Mouse (Mus musculus): ENCODE results near the gene Rflnb. TPM values are rescaled to one million over a fixed set of nuclear protein-coding genes. Genes with fewer than 3 reads are reported as not detected.

Rflnb gene
- polyA plus RNA-seq, 1 experiment: 15.7 TPM

DNA sequence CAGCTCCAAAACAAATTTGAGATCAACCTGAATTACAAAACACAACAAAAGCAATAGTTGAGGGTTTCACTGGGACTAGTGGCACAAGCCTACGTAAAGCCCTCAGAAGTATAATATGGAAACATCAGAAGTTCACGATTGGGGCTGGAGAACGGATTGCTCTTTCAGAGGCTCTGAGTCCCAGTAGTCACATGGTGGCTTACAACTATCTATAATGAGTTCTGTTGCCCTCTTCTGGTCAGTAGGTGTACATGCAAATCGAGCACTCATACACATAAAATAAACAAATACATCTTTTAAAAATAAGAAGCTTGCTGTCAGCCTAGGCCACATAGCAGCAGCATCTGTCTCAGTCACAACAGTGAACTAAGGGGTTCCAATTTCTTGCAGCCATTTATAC lies 44.4 kb downstream of the Rflnb start:
- TF ChIP-seq POLR2A (IDR thresholded peaks at IDR 0.05; ENCODE audit: borderline replicate concordance, insufficient read depth, low read length) (no peak), CTCF (IDR thresholded peaks at IDR 0.05; ENCODE audit: borderline replicate concordance, insufficient read depth, low read depth, low read length) (no peak)
- H3K27ac ChIP-seq (ENCODE audit: insufficient read depth, low read length): no peak overlapping the region
- H3K4me3 ChIP-seq (replicated peaks; ENCODE audit: insufficient read depth, low read depth, low read length): no peak overlapping the region
- DNase-seq: no peak
- no peaks in the 10 kb centered on the region for H3K27me3 ChIP-seq (ENCODE audit: control insufficient read depth, insufficient read depth, low read length)
- 64% methylated on average over 4 of the region's 4 CpGs for WGBS
- no peaks in the 10 kb centered on the region for H3K4me1 ChIP-seq (ENCODE audit: control insufficient read depth, insufficient read depth, low read length)

DNA sequence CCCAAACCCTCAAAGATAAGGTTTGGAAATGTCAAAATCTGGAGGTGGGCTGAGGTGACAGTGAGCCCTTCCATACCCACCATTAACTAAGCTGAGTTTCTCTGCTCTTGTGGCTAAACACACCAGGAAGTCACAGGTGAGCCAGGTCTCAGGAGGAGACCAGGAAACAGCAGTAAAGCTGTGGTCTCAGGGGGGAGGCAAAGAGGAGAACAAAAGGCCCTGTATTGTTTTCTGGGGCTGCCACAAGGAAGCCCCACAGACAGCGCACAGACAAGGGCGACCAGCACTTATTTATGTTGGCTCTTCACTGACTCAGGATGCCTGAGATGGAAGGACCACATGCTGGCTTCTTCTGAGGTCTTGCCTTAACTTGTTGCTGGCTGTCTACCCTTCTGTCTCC lies 47.2 kb downstream of the Rflnb start:
- no peak for DNase-seq
- H3K27ac ChIP-seq (ENCODE audit: insufficient read depth, low read length): no peak overlapping the region
- 54% methylated on average over 2 of the region's 2 CpGs for WGBS
- no peaks in the 10 kb centered on the region for H3K27me3 ChIP-seq (ENCODE audit: control insufficient read depth, insufficient read depth, low read length)
- no peak overlapping the region for H3K4me3 ChIP-seq (replicated peaks; ENCODE audit: insufficient read depth, low read depth, low read length)
- no peaks in the 10 kb centered on the region for H3K4me1 ChIP-seq (ENCODE audit: control insufficient read depth, insufficient read depth, low read length)
- TF ChIP-seq POLR2A (IDR thresholded peaks at IDR 0.05; ENCODE audit: borderline replicate concordance, insufficient read depth, low read length) (no peak), CTCF (IDR thresholded peaks at IDR 0.05; ENCODE audit: borderline replicate concordance, insufficient read depth, low read depth, low read length) (no peak)

DNA sequence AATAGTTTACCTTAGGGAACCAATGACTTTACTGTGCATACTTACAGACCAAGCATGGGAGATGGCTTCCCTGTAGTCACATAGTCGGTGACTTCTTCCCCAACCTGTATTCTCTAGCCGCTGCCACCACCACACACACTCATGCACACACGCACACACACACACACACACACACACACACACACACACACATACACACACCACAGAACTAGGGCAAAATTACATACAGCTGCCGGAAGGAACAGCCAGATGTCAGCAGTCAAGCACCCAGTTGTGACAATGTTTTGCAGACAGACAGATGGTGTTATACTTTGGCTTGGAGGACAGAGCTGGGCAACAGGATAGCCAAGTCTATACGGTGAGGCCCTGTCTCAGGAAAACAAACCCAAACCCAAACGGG lies 49.5 kb downstream of the Rflnb start:
- no peak overlapping the region for H3K27ac ChIP-seq (ENCODE audit: insufficient read depth, low read length)
- no peak for DNase-seq
- no peak overlapping the region for H3K4me3 ChIP-seq (replicated peaks; ENCODE audit: insufficient read depth, low read depth, low read length)
- 0 out of 2 replicates have a peak, but pooled peaks cover 2% of the 10 kb centered on the region for H3K4me1 ChIP-seq (ENCODE audit: control insufficient read depth, insufficient read depth, low read length)
- TF ChIP-seq POLR2A (IDR thresholded peaks at IDR 0.05; ENCODE audit: borderline replicate concordance, insufficient read depth, low read length): no peak
- no peak for TF ChIP-seq CTCF (IDR thresholded peaks at IDR 0.05; ENCODE audit: borderline replicate concordance, insufficient read depth, low read depth, low read length)
- H3K27me3 ChIP-seq (ENCODE audit: control insufficient read depth, insufficient read depth, low read length): no peaks in the 10 kb centered on the region
- WGBS: 83% methylated on average over 6 of the region's 6 CpGs

DNA sequence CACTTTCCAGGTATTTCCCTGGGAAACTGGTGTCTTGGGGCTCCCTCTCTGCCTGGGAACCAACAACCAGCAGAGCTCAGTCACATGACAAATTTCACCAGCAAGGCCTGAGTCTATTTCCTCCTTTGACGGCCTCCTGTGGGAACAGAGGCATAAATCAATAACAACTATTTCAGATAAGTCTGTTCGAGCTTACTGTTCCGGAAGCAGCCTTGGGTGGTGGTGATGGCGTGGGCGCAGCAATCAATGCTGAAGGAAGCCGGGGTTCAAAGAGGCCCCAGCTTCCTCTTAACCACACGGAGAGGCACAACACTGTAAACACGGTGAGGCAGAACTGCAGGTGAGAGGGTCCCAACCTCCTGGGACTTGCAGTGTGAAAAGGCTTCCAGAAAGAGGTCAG lies 50.8 kb downstream of the Rflnb start:
- DNase-seq: no peak
- WGBS: 84% methylated on average over 8 of the region's 8 CpGs
- Histone ChIP-seq H3K4me3 (replicated peaks; ENCODE audit: insufficient read depth, low read depth, low read length) (no peak overlapping the region), H3K4me1 (ENCODE audit: control insufficient read depth, insufficient read depth, low read length) (0 out of 2 replicates have a peak, but pooled peaks cover 2% of the 10 kb centered on the region), H3K27ac (ENCODE audit: insufficient read depth, low read length) (no peak overlapping the region), H3K27me3 (ENCODE audit: control insufficient read depth, insufficient read depth, low read length) (no peaks in the 10 kb centered on the region)
- TF ChIP-seq POLR2A (IDR thresholded peaks at IDR 0.05; ENCODE audit: borderline replicate concordance, insufficient read depth, low read length): no peak
- no peak for TF ChIP-seq CTCF (IDR thresholded peaks at IDR 0.05; ENCODE audit: borderline replicate concordance, insufficient read depth, low read depth, low read length)

DNA sequence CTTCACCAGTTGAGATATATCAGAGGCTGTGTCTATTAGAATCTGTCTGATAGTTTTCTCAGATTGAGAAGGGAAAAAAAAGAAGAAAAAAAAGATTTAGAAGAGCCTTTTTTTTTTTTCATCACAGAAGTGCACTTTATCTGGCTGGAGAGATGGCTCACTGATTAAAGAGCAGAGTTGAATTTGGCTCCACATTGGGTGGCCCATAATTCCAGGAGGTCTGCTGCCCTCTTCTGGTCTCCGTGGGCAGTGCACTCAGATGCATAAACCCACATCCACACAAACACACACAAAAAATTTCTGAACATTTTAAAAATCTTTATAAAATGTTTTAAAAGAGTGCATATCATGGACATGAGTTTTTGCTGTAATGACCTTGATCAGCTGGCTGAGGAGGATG lies 53.6 kb downstream of the Rflnb start:
- peak; percentile 35; the same call in 1 of the 2 replicates for TF ChIP-seq CTCF (IDR thresholded peaks at IDR 0.05; ENCODE audit: borderline replicate concordance, insufficient read depth, low read depth, low read length)
- no peak for TF ChIP-seq POLR2A (IDR thresholded peaks at IDR 0.05; ENCODE audit: borderline replicate concordance, insufficient read depth, low read length)
- H3K4me3 ChIP-seq (replicated peaks; ENCODE audit: insufficient read depth, low read depth, low read length): no peak overlapping the region
- no peak for DNase-seq
- H3K4me1 ChIP-seq (ENCODE audit: control insufficient read depth, insufficient read depth, low read length): 0 out of 2 replicates have a peak, but pooled peaks cover 2% of the 10 kb centered on the region
- WGBS: 73% methylated on average over 1 of the region's 1 CpGs
- H3K27me3 ChIP-seq (ENCODE audit: control insufficient read depth, insufficient read depth, low read length): no peaks in the 10 kb centered on the region
- no peak overlapping the region for H3K27ac ChIP-seq (ENCODE audit: insufficient read depth, low read length)

DNA sequence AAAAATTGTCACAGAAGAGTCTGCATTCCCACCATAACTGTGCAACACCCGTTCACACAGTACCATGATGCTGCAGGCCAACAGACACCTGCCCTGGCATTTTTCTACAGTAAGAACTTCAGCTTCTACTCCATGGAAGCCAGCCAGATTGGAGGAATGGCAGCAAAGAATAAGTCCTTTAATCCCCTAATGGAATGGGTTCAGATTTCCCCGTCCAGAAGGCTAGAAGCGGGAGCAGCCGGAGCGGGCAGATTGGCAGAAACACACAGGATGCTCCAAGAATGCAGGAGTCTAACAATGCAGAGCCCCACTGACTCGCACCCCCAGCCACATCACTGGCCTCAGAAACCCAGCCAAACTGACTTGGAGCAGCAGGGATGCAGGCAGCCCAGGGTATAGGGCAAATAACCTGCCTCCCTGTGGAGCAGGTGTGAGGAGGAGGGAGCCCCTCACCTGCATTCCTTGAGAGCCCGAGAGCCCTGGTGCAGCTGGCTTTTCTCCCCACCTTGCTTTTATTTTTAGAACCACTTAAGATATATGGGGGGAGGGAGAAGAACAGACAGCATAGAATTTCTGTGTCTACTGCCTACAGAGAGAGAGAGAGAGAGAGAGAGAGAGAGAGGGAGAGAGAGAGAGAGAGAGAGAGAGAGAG lies 54.5 kb downstream of the Rflnb start:
- TF ChIP-seq CTCF (IDR thresholded peaks at IDR 0.05; ENCODE audit: borderline replicate concordance, insufficient read depth, low read depth, low read length) (no peak), POLR2A (IDR thresholded peaks at IDR 0.05; ENCODE audit: borderline replicate concordance, insufficient read depth, low read length) (no peak)
- no peak overlapping the region for H3K4me3 ChIP-seq (replicated peaks; ENCODE audit: insufficient read depth, low read depth, low read length)
- 14% methylated on average over 7 of the region's 7 CpGs for WGBS
- H3K27ac ChIP-seq (ENCODE audit: insufficient read depth, low read length): no peak overlapping the region
- H3K4me1 ChIP-seq (ENCODE audit: control insufficient read depth, insufficient read depth, low read length): 0 out of 2 replicates have a peak, but pooled peaks cover 2% of the 10 kb centered on the region
- H3K27me3 ChIP-seq (ENCODE audit: control insufficient read depth, insufficient read depth, low read length): no peaks in the 10 kb centered on the region
- DNase-seq: peak in 1 of 2 experiments; percentile 25

DNA sequence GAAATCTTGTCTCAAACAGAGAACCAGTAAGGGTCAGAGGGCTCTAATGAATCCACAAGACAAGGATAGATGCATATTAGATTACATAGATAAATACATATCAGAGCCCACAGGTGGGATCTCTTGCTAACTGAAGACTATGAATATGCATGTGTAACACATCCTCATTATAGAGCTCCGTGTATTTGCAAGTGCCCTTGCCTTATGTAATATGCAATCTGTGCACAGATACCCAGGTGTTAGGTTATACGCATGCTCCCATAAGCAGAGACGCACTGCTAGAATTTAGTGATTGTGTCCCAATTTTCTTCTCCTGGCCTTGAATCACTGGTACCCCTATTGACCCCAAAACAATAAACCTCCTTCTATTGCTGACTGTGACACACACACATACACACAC lies 55.4 kb downstream of the Rflnb start:
- no peak for DNase-seq
- Histone ChIP-seq H3K4me1 (ENCODE audit: control insufficient read depth, insufficient read depth, low read length) (0 out of 2 replicates have a peak, but pooled peaks cover 2% of the 10 kb centered on the region), H3K27ac (ENCODE audit: insufficient read depth, low read length) (no peak overlapping the region), H3K27me3 (ENCODE audit: control insufficient read depth, insufficient read depth, low read length) (no peaks in the 10 kb centered on the region), H3K4me3 (replicated peaks; ENCODE audit: insufficient read depth, low read depth, low read length) (no peak overlapping the region)
- 80% methylated on average over 3 of the region's 3 CpGs for WGBS
- TF ChIP-seq POLR2A (IDR thresholded peaks at IDR 0.05; ENCODE audit: borderline replicate concordance, insufficient read depth, low read length) (no peak), CTCF (IDR thresholded peaks at IDR 0.05; ENCODE audit: borderline replicate concordance, insufficient read depth, low read depth, low read length) (no peak)

DNA sequence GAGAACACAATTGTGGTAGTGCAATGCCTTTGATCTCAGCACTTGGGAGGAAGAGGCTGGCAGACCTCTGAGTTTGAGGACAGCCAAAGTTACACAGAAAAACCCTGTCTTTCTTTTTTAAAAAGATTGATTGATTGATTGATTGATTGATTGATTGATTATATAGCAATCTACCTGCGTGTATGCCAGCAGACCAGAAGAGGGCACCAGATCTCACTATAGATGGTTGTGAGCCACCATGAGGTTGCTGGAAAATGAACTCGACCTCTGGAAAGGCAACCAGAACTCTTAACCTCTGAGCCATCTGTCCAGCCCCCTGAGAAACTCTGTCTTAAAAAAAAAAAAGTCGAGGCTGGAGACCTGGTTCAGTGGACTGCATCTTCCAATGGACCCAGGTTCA lies 57.0 kb downstream of the Rflnb start:
- 23% methylated on average over 3 of the region's 3 CpGs for WGBS
- no peak for DNase-seq
- no peaks in the 10 kb centered on the region for H3K27me3 ChIP-seq (ENCODE audit: control insufficient read depth, insufficient read depth, low read length)

More for the DNA sequence above, 57.0 kb downstream of the Rflnb start:
- H3K4me1 ChIP-seq (ENCODE audit: control insufficient read depth, insufficient read depth, low read length): peaks cover 7% of the 10 kb centered on the region; the same call in 1 of the 2 replicates
- no peak overlapping the region for H3K4me3 ChIP-seq (replicated peaks; ENCODE audit: insufficient read depth, low read depth, low read length)
- no peak overlapping the region for H3K27ac ChIP-seq (ENCODE audit: insufficient read depth, low read length)
- TF ChIP-seq POLR2A (IDR thresholded peaks at IDR 0.05; ENCODE audit: borderline replicate concordance, insufficient read depth, low read length) (no peak), CTCF (IDR thresholded peaks at IDR 0.05; ENCODE audit: borderline replicate concordance, insufficient read depth, low read depth, low read length) (peak; percentile 10; the same call in 1 of the 2 replicates)

Other genes starting within 250 kb of the Rflnb start
- gene Doc2b, start 231.7 kb downstream of the Rflnb start, polyA plus RNA-seq (2012; rRNA removed): 32.1 and 36.7 TPM in 2 replicates
- gene Rph3al, start 89.4 kb downstream of the Rflnb start, polyA plus RNA-seq (2012; rRNA removed): 3.6 and 4.7 TPM in 2 replicates
- gene 1700016K19Rik, start 27.9 kb downstream of the Rflnb start, polyA plus RNA-seq (2012; rRNA removed): 1.1 and 1.5 TPM in 2 replicates
- 64.3 and 70.8 TPM in 2 replicates for gene Vps53, start 151.9 kb upstream of the Rflnb start, polyA plus RNA-seq (2012; rRNA removed)
- gene Fam57a, start 151.9 kb upstream of the Rflnb start, polyA plus RNA-seq (2012; rRNA removed): 25.7 and 29.2 TPM in 2 replicates
- gene Dbil5, start 189.8 kb upstream of the Rflnb start, polyA plus RNA-seq (2012; rRNA removed): 1.2 and 1.4 TPM in 2 replicates
- gene Gemin4, start 189.9 kb upstream of the Rflnb start, polyA plus RNA-seq (2012; rRNA removed): 7.9 and 8.5 TPM in 2 replicates
- gene Mrm3, start 215.9 kb upstream of the Rflnb start, polyA plus RNA-seq (2012; rRNA removed): 19.9 and 21.3 TPM in 2 replicates
- gene Glod4, start 215.9 kb upstream of the Rflnb start, polyA plus RNA-seq (2012; rRNA removed): 39.3 and 44.9 TPM in 2 replicates